Mouse (Mus musculus) v-Abl transformed pro-B cells (cell line): Measurements from ENCODE around the gene Rtraf.

Experiments
- in situ Hi-C, 2 experiments: fragments of 400-800 bp; cut with MboI; formaldehyde crosslinking; loops; one replicate each; pipeline ENCODE4 v1.15.1; 2025; ENCODE audit not compliant: unreplicated experiment in 2 of 2

Rtraf gene

DNA sequence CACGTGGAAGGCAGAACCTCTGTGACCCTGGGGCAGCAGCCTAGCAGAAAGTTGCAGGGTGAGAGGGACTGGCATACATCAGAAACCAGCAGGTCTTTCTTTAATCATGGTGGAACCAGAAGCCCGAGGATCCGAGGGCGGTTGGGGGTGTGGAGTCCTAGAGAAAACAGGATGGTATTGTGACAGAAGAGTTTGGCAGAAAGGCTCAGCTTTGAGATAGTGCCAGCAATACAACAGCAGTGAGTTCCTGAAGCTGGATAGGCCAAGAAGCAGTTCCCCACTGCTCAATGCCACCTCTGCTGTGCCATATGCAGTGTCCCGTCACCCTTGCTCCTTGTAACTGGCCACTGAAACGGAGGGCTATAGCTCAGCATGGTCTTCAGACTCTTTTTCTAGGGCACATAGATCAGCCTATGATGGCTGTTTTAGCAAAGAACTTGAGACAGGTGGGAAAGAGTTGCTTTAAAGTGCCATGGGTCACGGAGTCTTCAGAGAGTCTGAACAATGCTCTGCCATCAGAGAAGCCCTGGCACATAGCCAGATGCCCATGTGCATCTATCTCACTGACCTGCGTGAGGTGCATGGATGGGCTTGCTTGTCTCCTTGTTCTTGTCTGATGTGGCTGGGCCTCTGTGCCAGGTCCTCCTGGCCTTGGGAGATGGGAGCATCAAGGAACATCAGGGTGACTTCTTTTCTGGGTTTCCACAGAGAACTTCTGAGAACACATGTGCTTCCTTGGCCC lies 22.0 kb downstream of the Rtraf start:
- in situ Hi-C loops = no loop called here

DNA sequence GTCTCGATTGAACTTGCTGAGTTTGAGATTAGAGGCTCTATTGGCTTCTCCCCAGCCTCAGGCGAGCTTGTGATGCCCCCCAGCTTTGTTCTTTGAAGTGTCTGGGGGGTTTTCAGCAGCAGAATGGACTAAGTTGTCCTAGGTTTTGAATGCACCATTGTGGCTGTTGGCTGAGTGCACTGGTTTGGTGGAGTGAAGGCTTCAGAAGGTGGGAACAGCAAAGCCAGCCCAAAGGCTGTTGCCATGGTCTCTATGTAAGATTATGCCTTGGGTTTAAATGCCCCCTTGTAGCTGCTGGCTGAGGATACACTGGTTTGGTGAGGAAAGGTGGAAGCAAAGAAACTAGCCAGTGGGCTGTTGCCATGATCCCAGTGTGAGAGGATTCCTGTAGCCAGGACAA lies 23.1 kb downstream of the Rtraf start:
- in situ Hi-C loops = no loop called here

DNA sequence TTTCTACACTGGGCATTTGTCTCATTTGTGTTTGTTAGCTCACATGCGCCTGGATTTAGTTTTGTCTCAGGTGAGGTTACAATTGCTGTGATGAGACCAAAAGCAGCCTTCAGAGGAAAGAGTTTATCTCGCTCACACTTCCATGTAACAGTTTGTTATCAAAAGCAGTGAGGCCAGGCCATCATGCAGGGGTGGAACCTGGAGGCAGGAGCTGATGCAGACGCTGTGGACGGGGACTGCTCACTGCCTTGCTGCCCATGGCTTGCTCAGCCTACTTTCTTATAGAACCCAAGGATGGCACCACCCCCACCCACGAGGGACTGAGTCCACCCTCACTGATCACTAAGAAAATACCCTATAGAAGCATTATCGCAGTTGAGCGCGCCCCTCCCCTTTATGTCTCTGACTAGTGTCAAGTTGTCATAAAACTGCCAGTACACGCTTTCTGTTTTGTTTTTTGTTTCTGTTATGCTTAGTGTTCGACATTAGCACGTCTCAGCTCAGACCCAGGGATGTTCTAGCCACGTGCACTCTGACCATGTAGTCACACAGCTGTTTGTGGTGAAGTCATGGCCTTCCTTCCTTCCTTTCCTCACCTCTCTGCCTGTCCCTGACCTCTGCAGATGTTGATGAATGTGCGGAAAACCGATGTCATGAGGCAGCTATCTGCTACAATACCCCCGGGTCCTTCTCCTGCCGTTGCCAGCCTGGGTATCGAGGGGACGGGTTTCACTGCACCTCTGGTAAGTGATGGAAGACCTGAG lies 26.9 kb downstream of the Rtraf start:
- in situ Hi-C loops = no loop called here

DNA sequence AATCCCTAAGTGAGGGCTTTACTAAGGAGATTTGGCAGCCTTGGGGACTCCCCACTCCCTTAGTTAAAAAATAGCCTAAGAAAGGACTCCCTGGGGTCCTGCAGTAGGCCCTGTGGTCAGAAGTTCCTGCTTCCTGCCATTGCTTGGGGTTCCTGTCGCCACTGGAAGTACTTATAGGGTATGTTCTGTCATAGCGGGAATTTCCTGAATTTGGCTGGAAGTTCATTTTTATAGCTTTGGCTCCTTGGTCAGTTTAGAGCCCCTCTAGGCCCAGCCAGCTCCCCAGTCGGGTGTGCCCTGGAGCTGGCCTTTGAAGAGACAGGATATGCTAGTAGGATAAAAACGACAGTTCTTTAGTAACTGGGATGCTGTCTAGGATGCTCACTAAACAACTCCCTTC lies 28.7 kb downstream of the Rtraf start:
- in situ Hi-C loops = no loop called here

DNA sequence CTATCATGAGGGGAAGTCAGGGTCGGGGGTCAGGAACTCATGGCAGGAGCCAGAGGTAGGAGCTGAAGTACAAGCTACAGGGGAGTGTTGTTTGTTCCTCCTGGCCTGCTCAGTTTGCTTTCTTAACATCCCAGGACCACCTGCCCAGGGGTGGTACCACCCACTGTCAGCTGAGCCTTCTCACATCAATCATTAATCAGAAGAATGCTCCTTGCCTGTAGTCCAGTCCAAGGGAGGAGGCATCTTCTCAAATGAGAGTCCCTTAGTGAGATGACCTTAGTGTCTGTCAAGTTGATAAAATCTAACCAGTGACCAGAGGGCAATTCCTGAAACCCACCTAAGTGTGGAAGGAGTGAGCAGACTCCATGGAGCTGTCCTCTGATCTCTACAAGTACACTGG lies 35.2 kb downstream of the Rtraf start:
- in situ Hi-C loops = no loop called here

DNA sequence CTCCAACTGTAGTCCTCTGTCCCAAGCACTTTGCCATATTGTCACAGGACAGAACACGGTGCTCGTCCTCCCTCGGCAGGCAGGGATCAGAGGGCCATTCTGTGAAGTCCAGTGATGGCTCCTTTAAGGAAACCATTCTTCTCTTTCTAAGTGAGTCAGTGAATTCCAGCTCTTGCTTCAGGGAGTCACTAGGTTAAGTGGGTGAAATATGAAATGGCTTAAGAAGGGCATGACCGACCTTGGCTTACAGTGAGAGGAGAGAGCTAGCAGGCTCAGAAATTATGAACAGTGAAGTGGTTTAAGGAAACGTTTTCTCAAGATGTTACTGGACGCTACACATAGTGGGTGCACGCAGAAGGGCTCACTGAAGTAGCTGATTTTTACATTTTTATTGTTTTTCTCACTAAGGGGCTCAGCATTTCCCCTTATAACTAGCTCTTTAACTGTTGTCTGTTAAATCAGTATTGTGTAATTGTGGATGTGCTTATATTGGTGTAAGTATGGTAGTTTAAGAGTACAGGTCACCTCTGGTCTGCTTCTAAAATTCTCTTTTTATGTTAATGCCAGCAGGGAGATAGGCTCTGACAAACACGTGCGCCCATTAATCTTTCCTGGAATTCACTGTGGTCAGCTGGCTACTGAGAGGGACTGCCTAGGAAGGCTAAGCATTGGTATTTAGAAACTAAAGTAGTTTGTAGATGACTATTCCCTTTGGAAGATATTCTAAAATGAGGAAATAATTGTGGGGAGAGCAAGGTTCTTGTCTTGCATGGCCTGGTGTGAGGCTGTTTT lies 37.6 kb downstream of the Rtraf start:
- in situ Hi-C loops = no loop called here

DNA sequence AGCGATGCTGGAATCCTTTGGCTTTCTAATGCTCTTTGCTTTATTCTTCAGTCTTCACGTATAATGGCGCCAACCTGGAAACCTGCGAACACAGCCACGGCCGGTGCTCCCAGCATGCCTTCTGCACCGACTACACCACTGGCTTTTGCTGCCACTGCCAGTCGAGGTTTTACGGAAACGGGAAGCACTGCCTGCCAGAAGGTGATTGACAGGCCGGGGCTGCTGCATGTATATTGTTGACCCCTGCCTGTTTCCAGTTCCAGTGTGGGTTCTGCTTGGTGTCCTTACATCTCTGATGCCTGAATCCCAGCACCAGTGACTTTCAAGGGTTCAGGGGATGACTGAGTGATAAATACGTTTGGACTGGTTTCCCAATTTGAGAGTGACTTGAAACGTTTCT lies 45.7 kb downstream of the Rtraf start:
- in situ Hi-C loops = no loop called here

DNA sequence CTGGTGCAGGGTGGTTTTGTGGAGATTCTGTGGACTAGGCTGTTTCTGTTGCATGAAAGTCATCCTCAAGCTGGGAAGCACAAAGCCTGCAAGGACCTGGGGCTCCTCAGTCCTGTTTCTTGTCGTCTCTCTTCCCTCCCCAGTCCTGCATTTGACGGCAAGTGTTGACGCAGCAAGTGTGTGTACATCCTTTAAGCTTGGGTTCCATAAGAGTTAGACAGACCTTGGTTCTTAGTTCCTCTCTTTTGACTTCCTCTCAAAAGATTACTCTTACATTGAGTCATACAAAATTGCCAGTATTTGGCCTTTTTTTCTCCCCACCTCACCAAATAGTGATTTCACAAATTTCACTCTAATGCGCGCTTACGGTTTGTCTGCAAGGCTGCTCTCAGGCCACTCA lies 46.3 kb downstream of the Rtraf start:
- in situ Hi-C loops = no loop called here

DNA sequence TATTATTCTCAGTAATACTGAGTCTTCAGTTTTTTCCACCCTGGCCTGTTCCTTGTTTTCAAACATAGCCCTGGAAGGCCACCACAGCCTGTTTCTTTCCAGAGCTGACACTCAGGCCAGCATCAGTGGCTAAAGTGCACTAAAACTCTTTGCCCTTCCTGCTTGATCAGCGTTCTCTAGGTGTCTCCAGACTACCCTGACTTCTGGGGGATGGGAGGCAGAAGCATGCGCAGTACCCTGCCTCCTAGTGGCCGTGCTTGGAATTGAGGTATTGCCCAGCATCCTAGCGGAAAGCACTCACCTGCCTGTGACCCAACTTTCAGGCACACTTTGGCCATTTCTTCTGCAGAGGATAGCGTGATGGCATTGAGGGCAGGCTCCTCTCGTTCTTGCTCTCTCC lies 46.7 kb downstream of the Rtraf start:
- in situ Hi-C loops = no loop called here

DNA sequence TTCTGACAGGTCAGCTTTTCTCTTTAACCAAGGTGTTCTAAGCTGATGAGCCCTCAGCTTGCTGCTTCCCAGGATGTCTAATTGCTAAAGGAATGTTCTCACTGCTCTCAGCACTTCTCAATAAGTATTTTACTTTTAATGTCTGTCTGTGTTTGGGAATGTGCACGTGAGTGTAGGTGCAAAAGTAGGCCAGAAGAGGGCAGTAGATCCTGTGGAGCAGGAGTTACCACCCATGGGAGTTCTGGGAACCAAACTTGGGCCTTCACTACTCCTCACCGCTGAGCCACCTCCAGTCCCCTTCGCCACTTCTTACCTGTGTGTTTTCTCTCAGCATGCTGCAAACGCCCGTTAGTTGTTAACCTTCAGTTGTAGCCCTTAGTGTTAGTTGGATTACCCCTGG lies 47.4 kb downstream of the Rtraf start:
- in situ Hi-C loops = no loop called here

DNA sequence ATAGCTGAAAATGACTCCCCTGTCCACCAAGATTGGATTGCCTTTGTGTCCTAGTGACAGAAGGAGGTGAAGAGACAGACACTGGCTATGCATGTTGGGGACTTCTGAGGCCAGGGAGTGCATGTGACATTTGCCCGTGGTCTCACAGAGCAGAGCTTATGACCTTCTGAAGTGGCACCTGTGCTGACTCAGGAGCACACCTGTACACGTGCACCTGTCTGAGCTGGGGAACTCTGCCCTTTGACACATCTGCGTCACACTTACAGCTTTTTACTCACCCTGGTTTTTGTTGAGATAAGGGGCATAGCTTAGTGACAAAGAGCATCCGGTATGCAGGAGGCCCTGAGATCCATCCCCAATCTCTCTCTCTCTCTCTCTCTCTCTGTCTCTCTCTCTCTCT lies 48.1 kb downstream of the Rtraf start:
- in situ Hi-C loops = no loop called here

DNA sequence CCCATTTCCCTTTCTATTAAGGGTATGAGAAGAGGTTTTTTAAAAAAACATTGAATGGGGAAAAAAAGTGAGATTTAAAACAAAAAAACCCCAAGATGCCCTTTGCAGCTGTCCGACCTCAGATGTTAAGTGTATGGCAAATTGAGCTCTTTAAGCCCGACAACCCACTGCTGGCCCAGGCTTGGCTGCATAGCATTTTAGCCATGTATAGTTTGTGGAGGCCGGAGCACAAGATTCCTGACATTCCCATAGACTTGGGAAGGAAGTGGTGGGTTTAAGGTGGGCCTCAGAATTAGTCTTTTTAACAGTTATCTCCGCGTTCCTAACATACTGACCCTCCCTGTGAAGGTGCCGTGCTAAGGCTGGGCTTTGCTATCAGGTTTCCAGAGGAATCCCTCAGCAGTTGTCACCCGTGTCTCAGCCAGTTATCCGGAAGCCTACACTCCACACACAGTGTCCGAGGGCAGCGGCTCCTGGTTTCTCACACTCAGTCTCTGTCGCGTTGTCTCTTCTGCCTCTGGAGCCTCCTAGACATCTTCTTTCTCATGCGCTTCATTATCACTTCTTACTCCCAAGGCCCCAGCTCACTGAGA lies 49.5 kb downstream of the Rtraf start:
- in situ Hi-C loops = no loop called here

DNA sequence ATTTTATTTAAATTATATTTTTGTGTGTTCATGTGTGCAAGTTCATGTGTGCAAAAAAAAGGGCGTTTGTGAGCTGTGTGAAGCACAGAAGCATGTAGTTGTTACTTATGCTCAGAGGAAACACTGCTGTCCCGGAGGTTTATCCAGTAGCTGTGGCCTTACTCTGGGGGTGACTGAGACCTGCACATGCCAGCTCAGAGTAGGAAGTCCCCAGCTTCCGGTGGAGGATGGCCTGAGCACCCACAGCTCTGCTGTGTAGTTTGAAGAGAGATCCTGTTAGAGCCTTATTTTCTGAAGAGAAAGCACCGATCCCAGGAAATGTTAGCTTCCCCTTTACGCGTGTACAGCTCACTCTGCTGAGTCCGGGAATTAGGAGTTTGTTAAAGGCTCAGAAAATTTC lies 52.5 kb downstream of the Rtraf start:
- in situ Hi-C loops = no loop called here

DNA sequence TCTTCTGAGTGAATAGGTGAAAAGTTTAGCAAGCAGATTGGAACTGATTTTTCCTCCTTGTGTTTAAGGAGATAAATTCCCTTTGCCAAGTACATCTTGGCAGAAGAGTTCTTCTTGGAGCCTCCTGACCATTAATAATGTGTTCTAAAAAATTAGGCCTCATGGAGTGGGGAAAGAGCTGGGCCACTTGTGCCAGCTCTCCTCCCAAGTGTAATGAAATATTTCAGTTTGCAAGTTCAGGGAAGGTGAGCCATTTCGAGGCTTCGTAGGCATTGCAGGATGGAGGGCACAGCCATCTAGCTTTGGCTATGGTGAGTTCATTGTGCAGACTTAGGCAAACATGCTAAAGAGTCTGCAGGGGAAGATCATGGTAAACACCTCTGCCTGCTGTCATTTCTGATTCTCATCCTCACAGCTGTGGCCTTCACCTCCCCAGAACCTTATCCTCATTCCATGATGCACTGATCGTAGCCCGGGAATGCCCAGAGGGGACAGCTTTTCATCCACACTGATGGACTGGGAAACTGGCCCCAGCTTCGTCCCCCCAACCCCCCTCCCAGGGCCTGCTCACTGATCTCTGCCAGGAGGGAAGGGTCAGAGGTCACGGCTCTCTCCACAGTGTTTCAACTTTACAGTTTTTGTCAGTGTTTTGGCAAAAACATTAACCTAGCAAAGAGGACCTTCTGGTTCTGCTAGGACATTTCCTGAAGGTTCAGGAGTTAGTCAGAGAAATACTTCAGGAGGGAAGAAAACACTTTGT lies 54.0 kb downstream of the Rtraf start:
- in situ Hi-C loops = no loop called here

DNA sequence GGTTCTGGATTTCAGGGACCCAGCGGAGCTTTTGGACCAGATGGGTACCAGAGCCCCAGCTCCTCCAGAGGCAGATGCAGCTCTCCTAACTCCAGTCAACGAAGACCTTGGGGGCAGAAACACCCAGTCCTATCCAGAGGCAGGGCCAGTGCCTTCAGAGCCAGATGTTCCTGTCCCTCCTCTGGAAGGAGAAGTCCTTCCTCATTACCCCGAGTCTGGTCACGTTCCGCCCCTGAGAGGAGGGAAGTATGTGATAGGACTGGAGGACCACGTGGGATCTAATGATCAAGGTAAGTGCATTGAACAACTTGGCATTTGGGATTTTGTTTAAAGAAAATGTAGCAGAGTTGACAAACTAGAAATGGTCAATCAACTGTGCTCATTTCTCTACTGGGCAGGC lies 55.0 kb downstream of the Rtraf start:
- in situ Hi-C loops = no loop called here

DNA sequence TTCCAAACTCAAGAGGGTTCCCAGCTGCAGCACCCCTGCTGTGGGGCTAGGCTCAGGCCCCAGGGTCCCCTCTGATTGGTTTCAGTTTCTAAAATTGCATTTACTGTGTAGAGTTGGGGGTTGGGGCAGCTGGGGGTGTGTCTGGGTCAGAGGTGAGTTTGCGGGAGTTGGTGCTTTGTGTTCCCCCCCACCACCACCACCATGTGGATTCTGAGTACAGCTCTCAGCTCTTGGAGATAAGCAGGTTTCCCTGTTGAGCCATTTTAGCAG lies 57.3 kb downstream of the Rtraf start:
- in situ Hi-C loops = no loop called here

DNA sequence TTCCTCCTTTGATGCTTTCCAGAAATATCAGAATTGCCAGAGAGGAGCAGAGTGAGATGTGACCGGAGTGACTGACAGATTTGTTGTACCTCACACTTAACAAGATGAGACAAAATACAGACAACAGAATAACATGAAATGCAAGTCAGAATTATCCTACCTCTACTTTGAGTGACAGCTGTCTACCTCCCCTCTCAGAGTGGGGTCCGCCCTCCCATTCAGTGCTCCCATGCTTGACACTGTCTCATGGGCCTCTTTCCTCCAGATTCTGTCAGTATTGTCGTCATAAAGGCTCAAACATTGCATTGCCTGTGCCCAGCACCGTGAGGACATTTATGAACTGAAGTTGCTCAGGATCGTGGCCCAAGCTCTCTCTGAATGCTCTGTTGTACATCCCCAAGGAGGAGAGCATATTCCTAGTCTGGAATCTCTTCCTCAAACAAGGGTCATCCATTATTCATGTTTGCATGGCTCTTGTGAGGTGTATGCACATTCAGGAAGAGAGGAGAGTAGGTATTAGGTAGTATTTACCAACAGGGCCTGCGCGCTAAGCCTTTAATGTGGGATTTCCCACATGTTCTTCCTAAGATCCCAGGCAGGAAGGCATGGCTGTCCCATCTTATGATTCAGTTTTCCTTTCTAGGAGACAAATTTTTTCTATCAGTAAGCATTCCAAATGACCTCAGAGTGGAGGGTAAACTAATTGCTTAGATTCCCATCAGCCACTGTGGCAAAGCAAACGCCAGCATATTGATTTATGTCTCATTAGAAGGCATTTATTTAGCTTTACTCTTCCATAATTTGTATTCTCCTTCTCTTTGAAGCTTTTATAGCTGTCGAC lies 57.9 kb downstream of the Rtraf start:
- in situ Hi-C loops = no loop called here

DNA sequence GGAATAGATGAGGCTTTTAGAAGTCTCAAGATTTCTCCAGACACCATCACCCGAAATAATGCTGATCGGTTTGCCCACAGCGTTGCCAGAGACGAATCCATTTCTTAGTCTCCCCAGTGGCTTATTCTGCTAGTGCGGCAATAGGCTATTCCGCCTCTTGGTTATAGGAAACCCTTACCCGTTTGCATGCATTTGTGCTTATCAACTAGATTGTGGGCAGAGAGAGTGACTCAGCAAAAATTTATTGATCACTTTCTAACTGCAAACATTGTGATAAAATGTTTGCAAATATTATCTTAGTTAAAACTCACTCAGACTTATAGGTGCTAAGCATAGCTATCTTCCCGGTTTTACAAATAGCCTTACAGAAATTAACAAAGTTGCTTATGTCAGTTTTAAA lies 59.3 kb downstream of the Rtraf start:
- in situ Hi-C loops = no loop called here

DNA sequence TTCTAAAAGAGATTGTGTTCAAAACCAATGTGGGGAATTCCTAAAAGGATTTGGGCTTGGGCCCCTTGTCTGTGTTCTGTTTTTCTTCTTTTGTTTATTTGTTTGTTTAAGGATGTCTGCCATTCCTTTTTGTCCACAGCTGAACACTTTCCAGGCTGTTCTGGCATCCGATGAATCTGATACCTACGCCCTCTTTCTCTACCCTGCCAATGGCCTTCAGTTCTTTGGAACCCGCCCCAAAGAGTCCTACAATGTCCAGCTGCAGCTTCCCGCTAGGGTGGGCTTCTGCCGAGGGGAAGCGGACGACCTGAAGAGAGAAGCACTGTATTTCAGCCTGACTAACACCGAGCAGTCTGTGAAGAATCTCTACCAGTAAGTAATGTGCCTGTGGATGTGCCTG lies 60.1 kb downstream of the Rtraf start:
- in situ Hi-C loops = no loop called here

DNA sequence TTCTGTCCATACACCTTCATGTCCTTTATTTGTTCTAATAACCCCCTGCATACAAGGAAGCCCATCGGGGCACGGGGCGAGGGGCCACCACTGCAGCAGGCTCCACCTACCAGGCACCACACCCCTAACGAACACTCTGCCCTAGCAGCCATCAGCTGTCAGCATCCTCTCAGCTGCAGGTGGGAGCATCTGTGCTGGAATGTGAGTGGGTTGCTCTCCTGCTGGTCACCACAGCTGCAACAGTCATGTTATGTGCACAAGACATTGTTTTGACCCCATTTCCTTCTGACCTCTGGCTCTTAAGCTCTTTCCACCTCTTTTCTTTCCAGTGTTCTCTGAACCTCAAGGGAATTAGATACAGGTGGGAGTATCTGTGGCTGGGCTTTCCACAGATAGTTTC lies 61.6 kb downstream of the Rtraf start:
- in situ Hi-C loops = no loop called here
